Mouse (Mus musculus): ENCODE results near the gene AV320801. TPM values are rescaled to one million over a fixed set of nuclear protein-coding genes. Genes with fewer than 3 reads are reported as not detected.
"Not testable (repeated sequence)": the region's sequence is repeated elsewhere in the genome, so short reads cannot be mapped to it uniquely, and the experiment has no call there.

Gene AV320801
- not detected in 2 replicates for polyA plus RNA-seq (2016; fragmentation: Nextera tagmentation; extraction: Ambion mirVana)

- not testable (repeated sequence) for H3K27me3 ChIP-seq
Observed at GRCm38 (mm10) chrX:135494288-135494687, at the start of gene AV320801. Gene AV320801, plus strand, starts transcription at chrX:135494588.

GRCm38 (mm10) chrX:135464160-135464559 is 30.2 kb upstream of the AV320801 start:
- H3K9me3 ChIP-seq; H3K27me3 ChIP-seq; H3K27ac ChIP-seq; H3K36me3 ChIP-seq; H3K9ac ChIP-seq; H3K4me3 ChIP-seq; H3K4me1 ChIP-seq; H3K4me2 ChIP-seq (replicated peaks); ATAC-seq (ENCODE audit: insufficient number of reproducible peaks, insufficient read depth, low FRiP score, low TSS enrichment): not testable (repeated sequence)
- WGBS = no CpG with 5 or more reads among the region's 3 CpGs

More at GRCm38 (mm10) chrX:135494288-135494687, at the start of gene AV320801:
- ATAC-seq (ENCODE audit: insufficient number of reproducible peaks, insufficient read depth, low FRiP score, low TSS enrichment); H3K36me3 ChIP-seq; H3K4me2 ChIP-seq (replicated peaks); H3K9me3 ChIP-seq; H3K4me3 ChIP-seq; H3K27ac ChIP-seq; H3K4me1 ChIP-seq; H3K9ac ChIP-seq: not testable (repeated sequence)
- 88% methylated on average over 5 of the region's 14 CpGs for WGBS

- ATAC-seq (ENCODE audit: insufficient number of reproducible peaks, insufficient read depth, low FRiP score, low TSS enrichment); H3K9me3 ChIP-seq; H3K27me3 ChIP-seq; H3K9ac ChIP-seq; H3K36me3 ChIP-seq; H3K27ac ChIP-seq; H3K4me2 ChIP-seq (replicated peaks); H3K4me1 ChIP-seq; H3K4me3 ChIP-seq: not testable (repeated sequence)
- WGBS = no CpG with 5 or more reads among the region's 6 CpGs
Observed at GRCm38 (mm10) chrX:135481902-135482301, 12.5 kb upstream of the AV320801 start.

GRCm38 (mm10) chrX:135483183-135483582 is 11.2 kb upstream of the AV320801 start:
- H3K9me3 ChIP-seq; H3K27ac ChIP-seq; H3K4me2 ChIP-seq (replicated peaks); ATAC-seq (ENCODE audit: insufficient number of reproducible peaks, insufficient read depth, low FRiP score, low TSS enrichment); H3K36me3 ChIP-seq; H3K27me3 ChIP-seq; H3K4me3 ChIP-seq; H3K4me1 ChIP-seq; H3K9ac ChIP-seq: not testable (repeated sequence)
- no CpG with 5 or more reads among the region's 3 CpGs for WGBS

Other genes starting within 250 kb of the AV320801 start
- gene Pramel3, start 192.3 kb upstream of the AV320801 start, polyA plus RNA-seq (2016; fragmentation: Nextera tagmentation; extraction: Ambion mirVana) = not detected in 2 replicates
- gene Gm5128, start 121.3 kb upstream of the AV320801 start, polyA plus RNA-seq (2016; fragmentation: Nextera tagmentation; extraction: Ambion mirVana) = not detected in 2 replicates
- not detected in 2 replicates for gene Gm7903, start 60.8 kb upstream of the AV320801 start, polyA plus RNA-seq (2016; fragmentation: Nextera tagmentation; extraction: Ambion mirVana)
- not detected in 2 replicates for gene Nxf7, start 104.2 kb downstream of the AV320801 start, polyA plus RNA-seq (2016; fragmentation: Nextera tagmentation; extraction: Ambion mirVana)
- not detected in 2 replicates for gene Prame, start 133.1 kb downstream of the AV320801 start, polyA plus RNA-seq (2016; fragmentation: Nextera tagmentation; extraction: Ambion mirVana)
- not detected in 2 replicates for gene Tcp11x2, start 199.2 kb downstream of the AV320801 start, polyA plus RNA-seq (2016; fragmentation: Nextera tagmentation; extraction: Ambion mirVana)
- not detected in 2 replicates for gene Tmsb15a, start 230.7 kb downstream of the AV320801 start, polyA plus RNA-seq (2016; fragmentation: Nextera tagmentation; extraction: Ambion mirVana)
- 14.0 and 14.1 TPM in 2 replicates for gene Armcx5, start 248.1 kb downstream of the AV320801 start, polyA plus RNA-seq (2016; fragmentation: Nextera tagmentation; extraction: Ambion mirVana)
- gene Gprasp1, start 248.1 kb downstream of the AV320801 start, polyA plus RNA-seq (2016; fragmentation: Nextera tagmentation; extraction: Ambion mirVana) = 69.9 and 71.6 TPM in 2 replicates